Mouse (Mus musculus) G1E (cell line): ENCODE data around the gene Tceal3.
"Not testable (repeated sequence)": the region's sequence is repeated elsewhere in the genome, so short reads cannot be mapped to it uniquely, and the experiment has no call there.

Experiments
- CTCF ChIP-seq: IDR thresholded peaks from 2 replicates; pipeline ENCODE4 v1.5.1; 2012; ENCODE audit warnings: low read depth, low read length, inconsistent platforms, mixed read lengths
- GATA1 ChIP-seq: IDR thresholded peaks from 2 replicates; pipeline ENCODE4 v1.6.1; 2012; ENCODE audit warnings: borderline replicate concordance, low read length, inconsistent platforms, mixed read lengths
- GATA2 ChIP-seq: IDR thresholded peaks from 2 replicates; pipeline ENCODE4 v1.6.1; 2012; ENCODE audit warnings: low read depth, low read length, inconsistent platforms, borderline replicate concordance
- TAL1 ChIP-seq: conservative IDR thresholded peaks from 2 replicates; pipeline ENCODE4 v1.6.1; 2012; ENCODE audit warnings: low read depth, low read length, inconsistent platforms, mixed read lengths

DNA sequence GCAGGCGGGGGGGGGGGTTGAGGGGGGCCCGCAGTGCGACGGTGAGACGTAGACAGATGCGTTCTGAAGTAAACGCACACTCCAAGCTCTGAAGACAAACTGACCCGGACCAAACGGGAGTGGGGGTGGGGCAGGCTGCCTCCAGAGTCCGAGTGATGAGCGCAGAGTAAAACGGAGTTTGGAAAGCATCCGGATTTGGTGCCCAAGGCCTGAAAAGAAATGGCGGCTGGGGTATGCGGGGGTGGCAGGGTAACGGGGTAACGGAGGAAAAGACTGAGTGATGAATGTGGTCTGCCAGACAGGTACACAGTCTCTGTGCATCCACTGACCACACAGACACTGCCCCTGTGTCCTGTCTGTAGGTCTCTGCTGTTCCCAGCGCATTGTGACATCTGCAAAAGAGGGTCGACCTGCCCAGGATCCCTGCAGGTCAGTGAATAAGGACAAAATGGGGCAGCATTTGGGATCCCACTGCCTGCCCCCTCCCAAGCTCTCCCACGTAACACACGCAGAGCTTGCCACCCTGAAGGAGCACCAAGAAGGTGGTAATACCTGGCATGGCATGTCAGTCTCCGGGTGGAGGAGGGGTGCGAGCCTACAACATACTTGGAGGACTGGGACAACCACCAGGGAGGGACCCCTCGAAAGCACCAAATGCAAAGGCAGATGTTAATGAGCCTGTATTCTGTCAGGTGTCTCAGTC lies 76.3 kb downstream of the Tceal3 start:
- TF ChIP-seq CTCF, GATA1, GATA2, TAL1: not testable (repeated sequence)
